Comparison of ENCODE assay signal across 15 mouse cellular contexts in genomic region chr4:57244874-57245273, GRCm38 (mm10). TPM values are rescaled to one million over a fixed set of nuclear protein-coding genes. Genes with fewer than 3 reads are reported as not detected.
DNase-seq lines count a peak whose midpoint lies in the region; ATAC-seq lines count a peak whose summit lies in the region.
"Had no signal": no experiment of that assay in that cellular context is flagged by ENCODE, and none has a peak within 500 bp of the region (broad histone marks: within the 10 kb centered on the region; RNA-seq: fewer than 3 reads in every experiment).

No protein-coding gene starts in this region.

- intact Hi-C loops in left cerebral cortex, postnatal 10 days (cut with DNase I), result no loop called here

- no peak for DNase-seq in frontal cortex, postnatal 14 days (ENCODE audit: low spot score in 2 of 2)
- peak; percentile 33 to 39 for DNase-seq in left cerebral cortex, adult 18-20 months (ENCODE audit: low spot score in 2 of 2)
- DNase-seq in left cerebral cortex, postnatal 10 days (ENCODE audit: extremely low spot score in 1 of 2, low spot score in 2 of 2), result no peak
- DNase-seq in right cerebral cortex, postnatal 25 days, result peak; percentile 18
- DNase-seq in right cerebral cortex, postnatal 14 days, result no peak
- DNase-seq in urinary bladder, postnatal 10 days (ENCODE audit: low spot score), result no peak
- DNase-seq: adrenal gland, postnatal 10 days; cerebellum, adult 11-12 months; cerebellum, adult 9-10 months; cerebellum, postnatal 25 days; gastrocnemius, postnatal 25 days; heart, postnatal 4 days had no signal

- peak; percentile 58 for ATAC-seq in frontal cortex, adult (ENCODE audit: low TSS enrichment)
- ATAC-seq: forebrain, embryonic 14.5 days; hindbrain, embryonic 16.5 days had no signal

RNA-seq across cellular contexts. Expression of gene Ptpn3, which starts 56.8 kb away (rescaled TPM):
- total RNA-seq in left cerebral cortex, adult 18-20 months (2021), result 10 to 100 TPM; 64.4 to 73.1 TPM
- total RNA-seq in left cerebral cortex, postnatal 10 days (2021), result 10 to 100 TPM; 23.2 to 25.7 TPM

Comparison
In these comparisons a context has a peak if more than half of its experiments do, and no peak if none do; other contexts are left out.
1. DNase-seq: peak in left cerebral cortex, adult 18-20 months (2 of 2) and right cerebral cortex, postnatal 25 days (single experiment); none in frontal cortex, postnatal 14 days (0 of 2), left cerebral cortex, postnatal 10 days (0 of 2), right cerebral cortex, postnatal 14 days (single experiment) and urinary bladder, postnatal 10 days (single experiment).